Mouse (Mus musculus) midbrain, embryonic 13.5 days (tissue): ENCODE data around the gene Sdc4. TPM values are rescaled to one million over a fixed set of nuclear protein-coding genes. Genes with fewer than 3 reads are reported as not detected.

Experiments used
- ATAC-seq: fragments of 200-750 bp; cut with Nextera tagmentation; 2 replicates; pipeline ENCODE4 v1.8.0; 2017; ENCODE audit warnings: mild to moderate bottlenecking, moderate TSS enrichment, moderate library complexity
- H3K27ac ChIP-seq: fragments of 300-500 bp; sonication (generic); 2 replicates; pipeline ENCODE4 v1.5.1; 2015; ENCODE audit warnings: inconsistent platforms, mild to moderate bottlenecking, moderate library complexity
- H3K27me3 ChIP-seq: fragments of 300-500 bp; sonication (generic); 2 replicates; pipeline ENCODE4 v1.6.1; 2015; ENCODE audit warnings: mild to moderate bottlenecking, inconsistent platforms
- H3K36me3 ChIP-seq: fragments of 300-500 bp; sonication (generic); 2 replicates; pipeline ENCODE4 v1.6.1; 2015; ENCODE audit warnings: mild to moderate bottlenecking, inconsistent platforms
- H3K4me1 ChIP-seq: fragments of 300-500 bp; sonication (generic); replicated peaks from 2 replicates; pipeline ENCODE4 v1.6.1; 2015; ENCODE audit warnings: inconsistent platforms
- H3K4me2 ChIP-seq: fragments of 300-500 bp; sonication (generic); replicated peaks from 2 replicates; pipeline ENCODE4 v1.6.1; 2015; ENCODE audit warnings: moderate library complexity, mild to moderate bottlenecking, inconsistent platforms
- H3K4me3 ChIP-seq: fragments of 300-500 bp; sonication (generic); replicated peaks from 2 replicates; pipeline ENCODE4 v1.5.1; 2015; ENCODE audit warnings: mild to moderate bottlenecking, inconsistent platforms
- H3K9ac ChIP-seq: fragments of 300-500 bp; sonication (generic); replicated peaks from 2 replicates; pipeline ENCODE4 v1.6.1; 2015; ENCODE audit warnings: mild to moderate bottlenecking, inconsistent platforms
- H3K9me3 ChIP-seq: fragments of 300-500 bp; sonication (generic); 2 replicates; pipeline ENCODE4 v1.6.1; 2016; ENCODE audit warnings: mild to moderate bottlenecking, inconsistent platforms
- WGBS: fragments of 180-500 bp; shearing (Covaris S2); methylation state at CpG from one replicate; pipeline ENCODE4 v1.1.7; 2015; 5-methylcytosine and 5-hydroxymethylcytosine counted together
- polyA plus RNA-seq: library from polyadenylated mRNA; unstranded; fragments of >200 nt; fragmentation: Nextera tagmentation; extraction: Ambion mirVana; gene quantifications from 2 replicates; pipeline ENCODE4 v1.2.1, GENCODE M21; 2015

Gene Sdc4
- polyA plus RNA-seq, 1 experiment from 2014 or later = 7.3 TPM

DNA sequence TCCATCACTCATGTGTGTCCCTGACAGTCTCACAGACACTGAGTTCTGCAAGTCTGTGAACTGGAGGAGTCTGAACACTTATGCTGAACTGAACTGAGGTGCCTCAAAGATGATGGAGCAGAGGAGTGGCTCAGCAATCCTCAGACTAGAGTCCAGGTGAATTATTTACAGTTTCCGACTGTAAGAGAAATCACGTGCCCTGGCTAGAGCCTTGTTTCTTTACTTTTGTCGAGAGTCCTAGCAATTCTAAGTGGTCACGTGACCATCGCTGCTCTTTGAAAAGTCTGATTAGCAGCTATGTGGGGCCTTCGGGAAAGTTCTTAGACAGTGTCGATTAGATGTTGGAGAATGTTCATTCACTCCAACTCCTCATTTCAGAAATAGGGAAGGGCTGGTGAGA, 14.3 kb upstream of the Sdc4 start:
- Histone ChIP-seq H3K27me3 (no peaks in the 10 kb centered on the region), H3K36me3 (peaks cover 1% of the 10 kb centered on the region; the same call in 1 of the 2 replicates), H3K27ac (no peak overlapping the region), H3K4me2 (no peak overlapping the region), H3K4me3 (no peak overlapping the region), H3K9ac (no peak overlapping the region), H3K9me3 (no peaks in the 10 kb centered on the region), H3K4me1 (peaks cover 24% of the 10 kb centered on the region)
- WGBS = 68% methylated on average over 7 of the region's 7 CpGs
- ATAC-seq = no peak

DNA sequence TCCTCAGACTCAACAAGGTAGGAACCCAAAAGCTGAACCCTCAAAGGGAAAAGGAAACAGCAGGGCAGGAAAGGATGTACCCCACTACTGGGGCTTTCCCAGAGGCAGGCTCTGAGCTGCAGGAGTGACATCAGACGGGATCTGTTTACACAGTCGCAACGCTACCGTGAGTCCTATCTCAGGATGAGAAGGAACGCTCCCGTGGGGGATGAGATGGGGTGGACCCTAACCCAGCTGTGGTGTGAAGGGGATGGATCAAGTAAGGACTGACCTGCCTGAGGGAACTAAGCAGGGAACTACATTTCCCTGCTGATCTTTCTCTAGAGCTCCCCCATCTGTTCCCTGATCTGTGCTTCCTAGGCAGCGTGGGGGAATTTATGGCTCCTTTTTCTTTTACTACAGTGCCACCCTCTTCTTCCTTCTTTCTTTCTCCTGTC, 13.2 kb upstream of the Sdc4 start, which contains the start of gene Sys1:
Gene Sys1 (plus strand): TSS at position 101 of the 437 bp plus-strand sequence.
- Histone ChIP-seq H3K4me3 (0 out of 2 replicates have a peak within 1 kb of the TSS, but pooled peaks have one; percentile 14), H3K27me3 (no peaks in the 10 kb centered on the region), H3K27ac (no peak within 1 kb of the TSS), H3K36me3 (no peaks in the 10 kb centered on the region), H3K9ac (peak within 1 kb of the TSS; percentile 55), H3K4me1 (peaks cover 13% of the 10 kb centered on the region), H3K9me3 (no peaks in the 10 kb centered on the region), H3K4me2 (peak within 1 kb of the TSS; percentile 38)
- ATAC-seq = no peak
- WGBS = 4% methylated on average over 7 of the region's 7 CpGs

GRCm38 (mm10) chr2:164456413-164456812, 12.7 kb upstream of the Sdc4 start:
- no peak for ATAC-seq
- H3K27me3 ChIP-seq = no peaks in the 10 kb centered on the region
- H3K9ac ChIP-seq = peak overlapping the region; percentile 55; the same call in 1 of the 2 replicates
- no peak overlapping the region for H3K4me3 ChIP-seq
- 70% methylated on average over 1 of the region's 1 CpGs for WGBS
- peak overlapping the region; percentile 38; the same call in 1 of the 2 replicates for H3K4me2 ChIP-seq
- peaks cover 10% of the 10 kb centered on the region for H3K4me1 ChIP-seq
- H3K36me3 ChIP-seq = no peaks in the 10 kb centered on the region
- no peak overlapping the region for H3K27ac ChIP-seq
- H3K9me3 ChIP-seq = no peaks in the 10 kb centered on the region

DNA sequence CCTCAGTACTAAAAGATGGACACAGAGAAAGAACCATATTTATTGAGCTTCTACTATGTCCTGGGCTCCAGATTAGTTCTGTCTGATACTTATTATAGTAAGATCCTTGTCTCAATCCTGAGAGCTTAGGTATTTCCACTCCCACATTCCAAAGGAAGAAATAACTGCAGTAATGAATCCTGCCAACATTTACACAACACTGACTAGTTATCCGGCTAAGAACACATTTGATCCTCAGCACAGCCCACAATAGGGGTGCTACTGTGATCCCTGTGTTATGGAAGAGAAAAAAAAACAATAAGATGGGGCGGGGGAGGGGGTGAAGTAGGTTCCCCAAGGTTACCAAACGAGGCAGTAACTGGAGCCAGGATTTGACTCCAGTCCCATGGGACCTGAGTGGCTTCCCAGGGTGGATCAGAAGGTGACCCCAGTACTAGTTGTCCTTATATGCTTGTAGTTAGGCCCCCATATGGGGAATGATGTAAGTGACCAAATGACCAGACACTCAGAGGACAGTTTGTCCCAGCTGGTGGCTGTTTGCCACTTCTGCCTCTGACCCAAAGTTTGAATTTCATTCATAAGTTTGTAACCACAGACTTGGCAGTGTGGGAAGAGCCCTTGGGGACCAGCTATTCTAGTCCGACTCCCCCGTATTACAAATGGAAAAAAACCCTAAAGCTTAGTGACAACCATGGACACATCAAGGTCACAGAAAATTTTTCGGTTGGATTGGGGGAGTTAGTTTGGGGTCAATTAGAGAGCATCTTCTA, 11.9 kb upstream of the Sdc4 start:
- H3K4me2 ChIP-seq = no peak overlapping the region
- 75% methylated on average over 6 of the region's 6 CpGs for WGBS
- H3K36me3 ChIP-seq = no peaks in the 10 kb centered on the region
- no peak overlapping the region for H3K4me3 ChIP-seq
- no peaks in the 10 kb centered on the region for H3K9me3 ChIP-seq
- peaks cover 10% of the 10 kb centered on the region for H3K4me1 ChIP-seq
- no peak overlapping the region for H3K27ac ChIP-seq
- H3K9ac ChIP-seq = no peak overlapping the region
- H3K27me3 ChIP-seq = no peaks in the 10 kb centered on the region
- no peak for ATAC-seq

- Histone ChIP-seq H3K27me3 (no peaks in the 10 kb centered on the region), H3K4me3 (no peak overlapping the region), H3K9me3 (no peaks in the 10 kb centered on the region), H3K4me2 (no peak overlapping the region), H3K27ac (no peak overlapping the region), H3K9ac (no peak overlapping the region), H3K36me3 (no peaks in the 10 kb centered on the region), H3K4me1 (peaks cover 10% of the 10 kb centered on the region)
- no peak for ATAC-seq
- WGBS = 87% methylated on average over 10 of the region's 10 CpGs
These were observed 11.2 kb upstream of the Sdc4 start for GRCm38 (mm10) chr2:164454846-164455245.

DNA sequence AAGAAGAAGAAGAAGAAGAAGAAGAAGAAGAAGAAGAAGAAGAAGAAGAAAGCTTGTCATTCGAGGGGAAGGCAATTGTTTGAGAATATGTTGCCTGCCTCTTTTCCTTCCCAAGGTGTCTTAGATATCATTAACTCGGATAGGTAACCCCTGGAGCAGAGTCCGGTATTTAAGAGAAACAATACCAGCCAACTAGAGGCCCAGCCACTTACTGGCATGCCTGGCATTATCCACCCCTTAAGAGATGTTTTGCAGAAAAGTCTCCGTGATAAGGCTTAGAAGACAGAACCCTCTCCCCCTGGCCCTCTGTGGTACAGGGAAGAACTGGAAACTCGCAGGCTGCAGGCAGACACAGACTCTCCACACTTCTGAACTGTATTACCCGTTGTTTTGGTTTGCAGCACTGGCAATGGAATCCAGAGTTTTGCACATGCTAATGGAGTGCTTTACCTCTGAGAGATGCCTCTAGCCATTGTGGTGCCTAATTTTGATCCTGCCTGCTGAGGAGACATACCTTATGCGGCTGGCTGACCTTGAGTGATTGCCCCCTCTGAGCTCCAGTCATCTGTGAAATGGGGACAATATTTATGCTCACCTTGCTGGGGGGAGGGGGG, 10.3 kb upstream of the Sdc4 start:
- Histone ChIP-seq H3K27ac (no peak overlapping the region), H3K36me3 (no peaks in the 10 kb centered on the region), H3K4me2 (no peak overlapping the region), H3K27me3 (no peaks in the 10 kb centered on the region), H3K9ac (no peak overlapping the region), H3K9me3 (no peaks in the 10 kb centered on the region), H3K4me3 (no peak overlapping the region), H3K4me1 (peaks cover 10% of the 10 kb centered on the region)
- WGBS = 78% methylated on average over 7 of the region's 7 CpGs
- ATAC-seq = no peak

- peaks cover 10% of the 10 kb centered on the region for H3K4me1 ChIP-seq
- 88% methylated on average over 14 of the region's 14 CpGs for WGBS
- no peak for ATAC-seq
- no peak overlapping the region for H3K27ac ChIP-seq
- H3K4me3 ChIP-seq = no peak overlapping the region
- H3K36me3 ChIP-seq = no peaks in the 10 kb centered on the region
- no peak overlapping the region for H3K4me2 ChIP-seq
- H3K9me3 ChIP-seq = no peaks in the 10 kb centered on the region
- H3K9ac ChIP-seq = no peak overlapping the region
- H3K27me3 ChIP-seq = no peaks in the 10 kb centered on the region
These were observed 9.5 kb upstream of the Sdc4 start for GRCm38 (mm10) chr2:164453047-164453757.

- peaks cover 9% of the 10 kb centered on the region for H3K4me1 ChIP-seq
- H3K4me2 ChIP-seq = no peak overlapping the region
- H3K27me3 ChIP-seq = no peaks in the 10 kb centered on the region
- no peaks in the 10 kb centered on the region for H3K9me3 ChIP-seq
- 51% methylated on average over 12 of the region's 13 CpGs for WGBS
- H3K27ac ChIP-seq = no peak overlapping the region
- no peak overlapping the region for H3K4me3 ChIP-seq
- no peak for ATAC-seq
- no peaks in the 10 kb centered on the region for H3K36me3 ChIP-seq
- H3K9ac ChIP-seq = no peak overlapping the region
These were observed 8.5 kb upstream of the Sdc4 start for GRCm38 (mm10) chr2:164452000-164452676.

DNA sequence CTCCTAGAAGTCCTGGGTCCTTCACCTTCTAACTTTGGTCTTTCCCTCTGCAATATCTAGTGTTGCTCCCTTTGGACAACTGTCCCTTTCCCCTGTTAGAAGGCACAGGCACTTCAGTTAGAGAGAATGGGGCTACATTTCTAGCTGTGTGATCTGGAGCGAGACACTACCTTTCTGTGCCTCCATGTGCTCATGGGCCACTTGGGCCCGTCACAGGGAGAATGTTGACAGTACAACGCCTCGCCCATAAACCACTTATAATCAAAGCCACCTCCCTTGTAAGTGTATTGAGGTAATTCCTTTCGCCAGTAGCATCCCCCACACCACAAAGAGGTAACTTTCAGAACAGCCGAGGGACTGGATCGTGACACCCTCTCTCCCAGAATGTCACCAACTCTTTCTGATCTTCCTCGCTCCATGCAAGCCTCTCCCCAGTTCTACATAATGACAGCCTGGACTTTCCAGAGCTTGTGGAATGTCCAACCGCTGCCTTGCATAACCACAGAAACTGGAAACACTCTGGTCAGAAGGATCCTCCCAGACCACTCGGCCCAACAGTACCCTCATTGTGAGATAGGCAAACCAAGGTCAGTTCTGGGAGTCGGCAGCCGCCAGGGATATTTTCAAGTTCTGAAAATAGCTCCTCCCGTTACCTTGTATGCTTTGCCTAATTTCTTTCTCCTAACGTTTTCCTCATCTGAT, 5.8 kb upstream of the Sdc4 start:
- Histone ChIP-seq H3K4me2 (no peak overlapping the region), H3K27ac (no peak overlapping the region), H3K36me3 (no peaks in the 10 kb centered on the region), H3K27me3 (0 out of 2 replicates have a peak, but pooled peaks cover 1% of the 10 kb centered on the region), H3K4me3 (no peak overlapping the region), H3K9ac (no peak overlapping the region), H3K4me1 (no peaks in the 10 kb centered on the region), H3K9me3 (no peaks in the 10 kb centered on the region)
- ATAC-seq = no peak
- WGBS = 92% methylated on average over 14 of the region's 14 CpGs

GRCm38 (mm10) chr2:164448921-164449320, 5.2 kb upstream of the Sdc4 start:
- ATAC-seq = no peak
- H3K36me3 ChIP-seq = no peaks in the 10 kb centered on the region
- H3K4me1 ChIP-seq = no peaks in the 10 kb centered on the region
- no peak overlapping the region for H3K4me2 ChIP-seq
- no peak overlapping the region for H3K27ac ChIP-seq
- H3K27me3 ChIP-seq = 0 out of 2 replicates have a peak, but pooled peaks cover 6% of the 10 kb centered on the region
- no peak overlapping the region for H3K4me3 ChIP-seq
- H3K9ac ChIP-seq = no peak overlapping the region
- H3K9me3 ChIP-seq = no peaks in the 10 kb centered on the region
- 79% methylated on average over 5 of the region's 5 CpGs for WGBS

- 80% methylated on average over 1 of the region's 1 CpGs for WGBS
- Histone ChIP-seq H3K4me1 (peaks cover 6% of the 10 kb centered on the region; the same call in 1 of the 2 replicates), H3K9ac (no peak overlapping the region), H3K36me3 (no peaks in the 10 kb centered on the region), H3K9me3 (no peaks in the 10 kb centered on the region), H3K4me2 (no peak overlapping the region), H3K27me3 (0 out of 2 replicates have a peak, but pooled peaks cover 8% of the 10 kb centered on the region), H3K27ac (no peak overlapping the region), H3K4me3 (no peak overlapping the region)
- no peak for ATAC-seq
These were observed 4.5 kb upstream of the Sdc4 start for GRCm38 (mm10) chr2:164448140-164448539.
